Mouse (Mus musculus) adrenal gland, postnatal 25 days (tissue): ENCODE measurements around the gene Opcml. TPM values are rescaled to one million over a fixed set of nuclear protein-coding genes. Genes with fewer than 3 reads are reported as not detected.

Experiments used
- DNase-seq: peaks from one replicate; pipeline ENCODE4 v3.0.0; 2021; ENCODE audit warnings: mixed read lengths
- total RNA-seq: library from RNA; stranded (reverse); gene quantifications from 2 replicates; pipeline ENCODE4 v1.2.3, GENCODE M21; 2021

The Opcml gene
- total RNA-seq, 1 experiment from 2014 or later: 1.1 TPM

DNA sequence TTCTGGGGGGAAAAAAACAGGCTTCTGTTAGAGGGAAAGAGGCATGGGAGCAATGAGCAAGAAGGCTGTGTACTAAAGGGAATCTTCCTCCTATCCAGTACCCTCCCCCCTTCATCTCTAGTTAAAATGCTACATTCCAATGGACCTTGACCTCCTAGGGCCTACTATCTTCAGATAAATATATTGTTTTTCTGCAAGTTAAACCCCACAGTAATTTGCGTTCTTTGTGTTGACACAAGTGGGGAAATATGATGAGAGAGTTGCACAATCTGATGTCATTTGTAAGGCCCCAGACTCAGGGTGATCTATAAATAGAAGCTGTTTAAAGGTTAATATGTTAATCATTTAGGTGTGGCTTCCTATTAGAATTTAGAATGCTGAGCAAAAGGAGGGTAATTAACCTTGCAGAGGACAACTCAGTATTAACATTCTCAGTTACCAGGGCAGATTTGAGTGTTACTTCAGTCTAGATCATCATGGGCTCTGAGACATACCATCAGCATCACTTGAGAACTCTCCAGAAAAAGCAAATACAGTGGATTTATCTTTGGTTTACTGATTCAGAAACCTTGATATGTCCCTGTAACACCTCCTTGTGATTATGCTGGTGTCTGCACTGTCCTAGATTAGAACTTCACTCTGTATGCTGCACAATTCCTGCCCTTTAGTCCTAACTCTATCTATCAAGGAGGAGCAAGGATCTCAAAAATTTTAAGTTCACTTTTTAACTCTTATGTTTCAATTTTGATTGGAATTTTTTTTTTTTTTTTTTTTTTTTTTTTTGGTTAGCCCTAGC lies 762.0 kb downstream of the Opcml start:
- DNase-seq: no peak

- no peak for DNase-seq
These were observed 768.1 kb downstream of the Opcml start for GRCm38 (mm10) chr9:28558628-28559027.

DNA sequence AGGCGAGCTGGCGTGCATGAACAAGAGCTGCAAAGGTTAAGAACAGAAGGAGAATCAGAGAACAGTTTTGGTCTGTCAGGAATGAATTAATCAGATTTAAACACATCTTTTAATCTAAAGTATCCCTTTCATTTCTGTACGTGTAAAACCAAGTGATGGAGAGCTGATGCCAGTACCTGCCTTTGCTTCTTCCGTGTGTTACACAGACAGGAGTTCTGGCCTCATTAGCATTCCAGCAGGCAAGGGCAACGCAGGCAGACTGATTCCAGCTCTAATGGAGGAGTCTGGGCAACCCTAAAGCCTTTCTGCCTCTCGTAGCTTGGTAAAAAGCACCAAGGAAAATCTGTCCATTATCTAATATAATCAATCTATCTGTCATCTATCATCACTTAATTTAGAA lies 771.2 kb downstream of the Opcml start:
- DNase-seq: no peak

DNA sequence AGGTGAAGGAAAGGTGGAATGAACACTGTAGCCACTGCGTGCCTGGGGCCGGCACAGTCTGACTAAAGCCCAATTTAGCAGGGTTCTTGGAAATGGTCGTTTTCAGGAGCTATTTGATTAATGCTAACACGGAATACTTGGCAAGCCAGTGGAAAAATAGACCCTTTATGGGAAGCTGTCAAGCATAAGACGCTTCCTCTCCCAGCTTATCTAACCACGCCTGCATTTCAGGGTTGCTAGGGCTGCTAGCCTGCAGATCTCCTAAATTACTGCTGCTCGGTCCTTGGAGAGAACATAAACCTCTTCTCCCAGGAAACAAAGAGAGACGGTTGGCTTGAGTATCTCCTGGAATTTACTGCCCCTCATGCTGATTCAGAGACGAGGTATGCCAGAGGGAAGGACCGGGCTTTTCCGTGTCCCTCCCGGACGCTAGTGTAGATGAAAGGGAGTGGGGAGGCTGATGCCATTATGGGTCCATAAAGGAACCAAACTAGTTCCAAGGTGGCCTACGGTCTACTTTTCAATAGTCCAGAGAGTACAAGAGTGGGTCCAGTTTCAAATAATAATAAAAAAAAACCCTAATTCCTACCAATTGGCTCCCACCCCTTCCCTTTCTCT lies 772.6 kb downstream of the Opcml start:
- no peak for DNase-seq

DNA sequence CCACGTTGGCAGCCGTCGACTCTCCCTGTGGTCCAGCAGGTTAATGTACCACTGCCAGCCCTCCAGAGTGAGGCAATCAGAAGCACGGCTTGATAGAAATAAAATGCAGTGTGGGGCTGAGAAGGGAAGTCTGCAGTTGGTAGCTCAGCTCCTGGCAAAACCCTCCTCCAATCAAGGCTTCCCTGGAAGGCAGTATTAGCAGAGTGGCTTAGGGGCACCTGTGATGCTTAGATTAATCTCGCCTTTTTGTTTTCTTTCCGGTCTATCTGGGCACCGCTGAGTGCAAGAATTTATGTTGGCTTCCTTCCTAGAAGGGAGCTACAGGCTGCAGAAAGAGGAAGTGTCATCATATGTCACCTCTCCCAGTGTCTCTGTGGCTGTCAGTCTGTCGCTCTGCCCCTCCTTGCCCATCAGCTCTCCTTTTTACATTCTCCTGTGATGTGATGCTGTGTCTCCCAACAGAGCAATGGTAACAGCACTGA lies 778.5 kb downstream of the Opcml start:
- DNase-seq: no peak

- DNase-seq: no peak
These were observed 779.2 kb downstream of the Opcml start for GRCm38 (mm10) chr9:28569776-28570175.

- DNase-seq: no peak
These were observed 781.1 kb downstream of the Opcml start for GRCm38 (mm10) chr9:28571682-28572081.

DNA sequence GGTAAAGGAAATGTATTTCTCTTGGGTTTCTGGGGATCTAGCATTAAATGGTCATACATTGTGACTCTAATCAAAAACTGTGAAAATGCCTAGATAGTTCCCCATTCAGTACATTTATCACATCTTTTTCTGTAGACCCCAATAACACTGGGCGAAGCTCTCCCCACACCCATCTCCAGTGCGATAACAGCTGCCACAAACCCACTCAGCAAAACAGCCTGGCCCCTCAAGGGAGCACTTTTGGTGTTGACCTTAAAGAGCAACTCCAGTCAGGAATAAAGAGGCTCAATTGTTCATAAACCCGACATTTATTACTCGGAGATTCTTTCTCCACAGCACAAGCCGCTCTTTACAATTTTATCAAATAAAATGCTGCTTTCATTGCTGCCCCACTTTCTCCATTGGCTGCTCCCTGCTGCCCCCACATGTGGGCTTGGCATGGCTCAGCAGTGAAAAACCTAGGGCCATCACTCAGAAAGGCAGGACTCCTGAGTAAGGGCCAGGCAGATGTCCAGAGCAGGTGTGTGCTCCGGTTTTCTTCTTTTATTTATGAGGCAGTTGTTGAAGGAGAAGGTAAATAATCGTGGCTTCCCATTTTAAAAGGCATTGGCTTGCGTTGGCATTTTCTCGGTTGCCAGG lies 781.7 kb downstream of the Opcml start:
- no peak for DNase-seq

DNA sequence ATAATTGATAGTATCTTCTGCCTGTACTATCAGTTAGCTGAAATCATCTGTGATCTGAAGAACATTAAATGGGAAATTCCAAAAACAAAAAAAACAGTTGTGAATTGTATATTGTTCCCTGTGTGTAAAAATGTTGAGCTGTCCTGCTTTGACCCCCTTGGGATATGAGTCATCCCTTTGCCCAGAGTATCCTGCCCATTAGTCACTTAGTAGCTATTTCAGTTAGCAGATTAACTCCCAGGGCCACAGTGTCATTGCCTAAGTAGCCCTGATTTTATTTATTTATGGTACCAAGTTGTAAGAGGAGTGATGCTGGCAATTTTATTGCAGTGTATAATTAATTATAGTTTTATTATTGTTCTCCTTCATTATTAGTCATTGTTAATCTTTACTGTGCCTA lies 788.2 kb downstream of the Opcml start:
- DNase-seq: no peak

DNA sequence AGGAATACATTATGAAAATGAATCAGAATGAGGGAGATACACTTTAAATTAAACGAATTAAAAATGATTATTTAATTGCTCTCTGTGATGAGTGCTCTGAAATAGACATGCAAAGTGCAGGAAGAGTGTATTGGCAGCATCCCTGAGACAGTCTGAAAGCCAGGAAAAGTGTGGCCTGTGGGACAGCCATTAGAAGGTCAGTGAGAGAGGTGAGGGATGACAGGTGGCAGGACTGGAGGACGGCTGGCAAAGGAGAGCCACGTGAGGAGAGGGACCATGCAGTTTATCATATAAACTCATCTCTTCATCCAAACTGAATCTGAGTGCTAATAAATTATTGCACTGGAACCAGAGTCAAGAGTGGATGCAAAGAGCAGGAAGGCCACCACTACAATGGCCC lies 796.7 kb downstream of the Opcml start:
- no peak for DNase-seq

- DNase-seq: no peak
These were observed 797.3 kb downstream of the Opcml start for GRCm38 (mm10) chr9:28587857-28588388.

- DNase-seq: no peak
These were observed 797.9 kb downstream of the Opcml start for GRCm38 (mm10) chr9:28588488-28588887.

DNA sequence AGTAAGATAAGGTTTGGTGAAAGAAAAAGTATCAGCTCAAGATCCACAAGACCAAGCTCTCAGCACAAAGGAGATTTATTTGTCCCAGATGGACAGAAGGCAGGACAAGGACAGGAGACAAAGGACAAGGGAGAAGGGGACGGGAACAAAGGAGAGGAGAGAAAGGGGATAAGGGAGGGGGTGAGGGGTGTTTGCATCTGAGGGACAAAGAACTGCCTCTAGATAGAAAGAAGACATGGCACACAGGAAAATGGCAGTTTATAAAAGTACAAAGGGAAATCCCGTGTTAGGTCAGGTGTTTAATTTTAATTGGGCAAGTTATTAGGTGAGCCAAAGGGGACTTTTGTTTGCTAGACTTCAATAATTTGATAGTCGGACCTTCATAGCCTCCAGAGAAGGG lies 801.6 kb downstream of the Opcml start:
- DNase-seq: no peak

DNA sequence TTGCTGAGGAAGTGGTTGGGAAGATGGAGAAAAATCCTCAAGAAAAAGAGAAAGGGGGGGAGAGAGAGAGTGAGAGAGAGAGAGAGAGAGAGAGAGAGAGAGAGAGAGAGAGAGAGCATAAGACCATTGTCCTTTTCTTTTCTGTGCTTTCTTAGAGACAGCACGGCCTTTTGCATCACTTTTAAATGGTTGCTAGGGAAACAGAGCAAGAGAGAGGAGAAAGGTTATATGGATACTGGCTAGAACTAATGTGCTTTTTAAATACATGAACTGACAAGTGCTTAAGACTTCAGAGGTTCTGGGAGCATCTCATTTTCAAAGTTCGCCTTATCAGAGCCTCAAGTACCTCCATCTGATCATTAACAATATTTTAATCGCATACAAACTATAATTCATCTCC lies 804.5 kb downstream of the Opcml start:
- no peak for DNase-seq

- no peak for DNase-seq
These were observed 815.0 kb downstream of the Opcml start for GRCm38 (mm10) chr9:28605561-28605960.

DNA sequence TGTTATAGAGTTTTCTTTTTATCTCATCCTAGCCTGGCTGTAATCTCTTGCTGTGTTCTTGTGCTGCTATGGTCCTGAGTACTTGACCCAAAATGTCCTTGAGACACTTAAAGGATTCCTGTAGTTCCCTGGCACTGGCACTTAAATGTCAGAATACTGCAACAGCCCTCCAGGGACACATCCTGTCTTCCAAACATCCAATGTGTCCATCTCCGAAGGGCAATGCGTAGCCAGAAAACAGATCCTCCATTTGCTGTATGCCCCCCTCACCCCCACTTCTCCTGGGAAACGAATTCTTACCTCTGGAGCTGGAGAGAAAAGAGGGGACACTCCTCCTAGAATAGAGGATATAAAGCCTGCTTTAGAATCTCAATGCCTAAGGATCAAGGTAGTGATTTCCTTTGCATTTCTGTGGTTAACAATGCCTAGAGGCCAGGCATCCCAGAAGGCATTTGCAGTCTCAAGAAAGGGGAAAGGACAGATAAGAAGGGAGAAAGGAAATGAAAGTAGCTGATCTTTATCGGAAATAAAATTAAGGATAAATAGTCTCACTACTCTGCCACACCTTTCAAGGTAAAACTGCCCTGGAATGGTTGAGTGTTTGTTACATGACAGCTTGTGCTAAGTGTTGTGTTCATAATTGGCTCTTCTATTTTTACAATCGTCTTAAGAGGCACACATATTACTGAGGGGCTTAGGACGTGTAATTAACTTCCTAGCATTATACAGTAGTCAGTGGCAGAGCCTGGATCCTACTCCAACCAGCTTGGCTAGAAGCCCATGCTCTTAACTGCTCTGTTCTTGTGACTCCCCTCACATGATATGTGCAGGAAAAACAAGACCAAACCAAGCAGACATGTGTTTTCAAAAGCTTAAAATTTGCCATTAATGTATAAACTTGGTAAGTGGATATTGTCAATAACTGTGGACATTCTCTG lies 823.4 kb downstream of the Opcml start:
- DNase-seq: no peak

GRCm38 (mm10) chr9:28615447-28615846 lies 824.9 kb downstream of the Opcml start:
- no peak for DNase-seq

- DNase-seq: no peak
These were observed 827.1 kb downstream of the Opcml start for GRCm38 (mm10) chr9:28617666-28618065.

GRCm38 (mm10) chr9:28618186-28618892 lies 827.8 kb downstream of the Opcml start:
- DNase-seq: no peak

- no peak for DNase-seq
These were observed 831.4 kb downstream of the Opcml start for GRCm38 (mm10) chr9:28621939-28622338.

- DNase-seq: no peak
These were observed 834.3 kb downstream of the Opcml start for GRCm38 (mm10) chr9:28624870-28625269.
